Mouse (Mus musculus) spleen, adult 18-20 months (tissue): ENCODE measurements around the gene Pcbp2.
A peak's percentile ranks its signal among the peaks of the same experiment; 100 is the strongest.

ENCODE experiments used
- DNase-seq, 2 experiments: peaks; one replicate each; pipeline ENCODE4 v3.0.0; 2022; ENCODE audit warnings: mixed read lengths in 2 of 2

Gene Pcbp2

GRCm38 (mm10) chr15:102470183-102470604, at the start of gene Pcbp2:
Gene Pcbp2 (plus strand): TSS chr15:102470539.
- DNase-seq = peak; percentile 88 to 94

GRCm38 (mm10) chr15:102420986-102421385, 49.4 kb upstream of the Pcbp2 start:
- DNase-seq = no peak

GRCm38 (mm10) chr15:102421437-102421836, 48.9 kb upstream of the Pcbp2 start:
- peak in 1 of 2 experiments; percentile 17 for DNase-seq

- DNase-seq = no peak
These were observed 46.6 kb upstream of the Pcbp2 start for GRCm38 (mm10) chr15:102423602-102424240.

GRCm38 (mm10) chr15:102424657-102425056, 45.7 kb upstream of the Pcbp2 start:
- DNase-seq = no peak

GRCm38 (mm10) chr15:102426963-102427362, 43.4 kb upstream of the Pcbp2 start:
- DNase-seq = no peak

GRCm38 (mm10) chr15:102432046-102432445, 38.3 kb upstream of the Pcbp2 start:
- DNase-seq = no peak

GRCm38 (mm10) chr15:102433173-102433572, 37.2 kb upstream of the Pcbp2 start:
- no peak for DNase-seq

GRCm38 (mm10) chr15:102442490-102442889, 27.8 kb upstream of the Pcbp2 start:
- peak; percentile 56 to 81 for DNase-seq

GRCm38 (mm10) chr15:102445146-102445545, 25.2 kb upstream of the Pcbp2 start, which contains the start of gene Amhr2:
Gene Amhr2 (plus strand): TSS chr15:102445367.
- no peak for DNase-seq

- no peak for DNase-seq
These were observed 23.9 kb upstream of the Pcbp2 start for GRCm38 (mm10) chr15:102446448-102446847.

GRCm38 (mm10) chr15:102449366-102449765, 21.0 kb upstream of the Pcbp2 start:
- DNase-seq = no peak

- DNase-seq = no peak
These were observed 19.4 kb upstream of the Pcbp2 start for GRCm38 (mm10) chr15:102450928-102451327.

- no peak for DNase-seq
These were observed 18.5 kb upstream of the Pcbp2 start for GRCm38 (mm10) chr15:102451666-102452430.

GRCm38 (mm10) chr15:102455993-102456392, 14.3 kb upstream of the Pcbp2 start:
- no peak for DNase-seq

- no peak for DNase-seq
These were observed 12.1 kb upstream of the Pcbp2 start for GRCm38 (mm10) chr15:102458050-102458736.

- DNase-seq = peak; percentile 89 to 90
These were observed 11.4 kb upstream of the Pcbp2 start, which contains the start of gene Prr13 for GRCm38 (mm10) chr15:102458904-102459317. Gene Prr13 (plus strand): TSS chr15:102459028.

- DNase-seq = no peak
These were observed 11.0 kb upstream of the Pcbp2 start for GRCm38 (mm10) chr15:102459381-102459780.

GRCm38 (mm10) chr15:102459847-102460246, 10.5 kb upstream of the Pcbp2 start:
- DNase-seq = no peak

- no peak for DNase-seq
These were observed 9.9 kb upstream of the Pcbp2 start for GRCm38 (mm10) chr15:102460409-102460808.

- no peak for DNase-seq
These were observed 9.4 kb upstream of the Pcbp2 start for GRCm38 (mm10) chr15:102460971-102461370.

GRCm38 (mm10) chr15:102461430-102462075, 8.8 kb upstream of the Pcbp2 start:
- DNase-seq = no peak

GRCm38 (mm10) chr15:102463666-102464065, 6.7 kb upstream of the Pcbp2 start:
- DNase-seq = no peak
